Mouse (Mus musculus) NIH3T3 (cell line): ENCODE measurements around the gene Tmem54.

Experiments used
- DNase-seq: peaks from one replicate; pipeline ENCODE4 v3.0.0-alpha.2; 2012; ENCODE audit warnings: low read depth

Tmem54 gene

DNA sequence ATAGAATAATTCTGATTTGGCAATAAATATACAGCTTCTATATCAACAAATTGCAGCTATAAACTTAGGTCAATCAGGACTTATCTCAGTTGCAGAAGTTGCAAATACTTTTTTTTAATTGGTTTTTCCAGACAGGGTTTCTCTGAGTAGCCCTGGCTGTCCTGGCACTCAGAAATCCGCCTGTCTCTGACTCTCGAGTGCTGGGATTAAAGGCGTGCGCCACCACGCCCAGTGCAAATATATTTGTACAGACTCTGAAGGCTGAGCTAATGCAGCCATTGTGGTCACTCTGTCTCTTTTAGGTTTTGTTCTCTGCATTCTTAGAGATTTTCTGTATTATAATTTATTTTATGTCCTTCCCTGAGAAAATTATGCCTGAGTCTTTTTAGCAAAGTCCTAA, 52.2 kb downstream of the Tmem54 start:
- DNase-seq, result no peak

DNA sequence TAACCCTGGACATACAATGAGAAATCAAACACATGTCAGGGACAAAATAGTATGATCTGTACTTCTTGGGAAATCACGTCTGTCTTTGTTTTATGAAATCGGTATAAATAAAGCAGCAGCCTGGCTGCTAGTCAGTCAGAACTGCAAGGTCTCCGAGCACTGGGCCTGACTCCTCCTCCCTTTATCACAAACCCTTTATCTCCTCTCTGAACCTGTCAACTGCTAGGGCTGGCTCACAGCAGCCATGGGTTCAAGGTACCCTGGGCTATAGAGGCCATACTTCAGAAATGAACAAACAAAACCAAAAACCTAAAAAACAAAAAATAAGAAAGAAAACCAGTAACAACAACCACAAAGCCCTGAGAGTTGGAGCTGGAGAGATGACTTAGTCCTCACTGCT, 53.2 kb downstream of the Tmem54 start:
- no peak for DNase-seq

DNA sequence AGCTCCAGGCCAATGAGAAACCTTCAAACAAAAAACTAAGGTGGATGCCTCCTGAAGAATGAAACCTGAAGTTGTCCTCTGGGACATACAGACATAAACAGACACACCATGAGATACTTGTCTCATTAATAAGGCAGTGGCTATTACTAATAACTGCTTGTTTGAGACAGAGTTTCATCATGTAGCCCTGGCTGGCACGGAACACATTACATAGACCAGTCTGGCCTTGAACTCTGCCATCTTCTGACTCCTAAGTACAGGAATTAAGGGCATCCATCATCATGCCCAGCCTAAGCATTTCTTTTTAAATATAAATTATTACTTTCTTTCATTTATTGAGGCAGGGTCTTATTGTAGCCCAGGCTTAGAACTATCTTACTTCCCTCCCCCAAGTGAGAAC, 55.7 kb downstream of the Tmem54 start:
- DNase-seq, result no peak
